Mouse (Mus musculus) small intestine, adult 2 months (tissue): ENCODE data around the gene Hes7.

Experiments used
- CTCF ChIP-seq: fragments of 200-500 bp; IDR thresholded peaks from 2 replicates; pipeline ENCODE4 v1.5.1; 2012; ENCODE audit warnings: low read depth, mild to moderate bottlenecking, control low read depth, inconsistent platforms, low read length, moderate library complexity, mixed read lengths; ENCODE audit not compliant: insufficient replicate concordance, insufficient read length; ENCODE audit errors: extremely low read depth
- POLR2A ChIP-seq: fragments of 200-500 bp; IDR thresholded peaks from 2 replicates; pipeline ENCODE4 v1.6.1; 2012; ENCODE audit warnings: low read depth, mild to moderate bottlenecking, control low read depth, inconsistent platforms, low read length, moderate library complexity

DNA sequence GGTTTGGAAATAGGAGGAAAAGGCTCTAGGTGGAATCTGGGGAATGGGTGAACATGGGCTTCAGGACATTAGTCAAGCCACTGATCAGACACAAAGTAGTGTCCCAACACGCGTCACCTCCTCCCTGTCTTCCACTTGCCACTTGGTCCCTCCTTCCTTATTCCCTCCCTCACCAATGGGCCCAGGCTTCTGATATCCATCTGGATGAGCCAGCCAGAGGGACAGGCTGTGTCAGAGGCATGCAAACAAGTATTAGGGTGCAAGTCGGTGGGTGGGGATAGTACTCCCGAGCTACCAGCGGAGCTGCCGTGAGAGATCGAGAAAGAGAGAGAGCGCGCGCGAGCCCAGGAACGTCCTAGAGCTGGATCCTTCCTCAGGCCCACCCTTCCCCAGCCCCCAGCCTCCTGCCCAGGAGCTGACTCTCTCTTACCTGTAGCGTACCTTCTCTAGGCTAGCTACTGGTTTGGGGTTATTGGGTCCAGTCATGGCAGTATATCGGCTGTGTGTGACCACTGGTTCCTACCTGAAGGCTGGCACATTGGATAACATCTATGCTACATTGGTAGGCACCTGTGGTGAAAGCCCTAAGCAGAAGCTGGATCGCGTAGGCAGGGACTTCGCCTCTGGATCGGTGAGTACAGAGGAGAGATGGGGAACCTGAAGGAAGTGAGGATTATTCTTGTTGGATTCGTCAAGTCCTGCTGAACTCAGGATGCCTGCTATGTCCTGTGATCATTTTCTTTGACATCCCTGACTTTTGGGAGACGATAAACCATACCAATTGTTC lies 5.9 kb downstream of the Hes7 start:
- TF ChIP-seq CTCF (no peak), POLR2A (no peak)
